Mouse (Mus musculus) forebrain, embryonic 14.5 days (tissue): ENCODE measurements around the gene Tpm3. TPM values are rescaled to one million over a fixed set of nuclear protein-coding genes. Genes with fewer than 3 reads are reported as not detected.
A peak's percentile ranks its signal among the peaks of the same experiment; 100 is the strongest.

ENCODE experiments used
- ATAC-seq: fragments of 200-750 bp; cut with Nextera tagmentation; 2 replicates; pipeline ENCODE4 v1.8.0; 2017; ENCODE audit warnings: mild to moderate bottlenecking, moderate library complexity
- DNase-seq: peaks from one replicate; pipeline ENCODE4 v3.0.0-alpha.2; 2015; ENCODE audit warnings: low spot score
- H3K27ac ChIP-seq: fragments of 300-500 bp; sonication (generic); 2 replicates; pipeline ENCODE4 v1.5.1; 2014; ENCODE audit warnings: low read depth, mild to moderate bottlenecking, control low read depth, low read length, moderate library complexity
- H3K27me3 ChIP-seq: fragments of 300-500 bp; sonication (generic); replicated peaks from 2 replicates; pipeline ENCODE4 v1.6.1; 2014; ENCODE audit warnings: low read length, control low read depth, mixed read lengths; ENCODE audit not compliant: control insufficient read depth, insufficient read depth
- H3K36me3 ChIP-seq: fragments of 300-500 bp; sonication (generic); 2 replicates; pipeline ENCODE4 v1.6.1; 2014; ENCODE audit warnings: low read length, control low read depth; ENCODE audit not compliant: control insufficient read depth, insufficient read depth
- H3K4me1 ChIP-seq: fragments of 300-500 bp; sonication (generic); 2 replicates; pipeline ENCODE4 v1.6.1; 2014; ENCODE audit warnings: antibody characterized with exemption, low read length, control low read depth; ENCODE audit not compliant: control insufficient read depth, insufficient read depth
- H3K4me2 ChIP-seq: fragments of 300-500 bp; sonication (generic); 2 replicates; pipeline ENCODE4 v1.6.1; 2014; ENCODE audit warnings: mild to moderate bottlenecking, control low read depth, low read length
- H3K4me3 ChIP-seq: fragments of 300-500 bp; sonication (generic); 2 replicates; pipeline ENCODE4 v1.5.1; 2014; ENCODE audit warnings: low read depth, low read length, control low read depth
- H3K9ac ChIP-seq: fragments of 300-500 bp; sonication (generic); 2 replicates; pipeline ENCODE4 v1.6.1; 2014; ENCODE audit warnings: mild to moderate bottlenecking, low read length, control low read depth, moderate library complexity
- H3K9me3 ChIP-seq: fragments of 300-500 bp; sonication (generic); replicated peaks from 2 replicates; pipeline ENCODE4 v1.6.1; 2016; ENCODE audit warnings: low read length, control low read depth, mixed read lengths; ENCODE audit not compliant: control insufficient read depth
- WGBS: fragments of 180-500 bp; shearing (Covaris S2); extraction: QIAGEN DNeasy Blood & Tissue Kit; methylation state at CpG from one replicate; pipeline ENCODE4 v1.1.7; 2014; 5-methylcytosine and 5-hydroxymethylcytosine counted together
- microRNA counts: library from miRNA; unstranded; fragments of <30 nt; microRNA quantifications from one replicate; lab custom pipeline; 2016
- microRNA-seq: library from miRNA; unstranded; fragments of <30 nt; microRNA quantifications from one replicate; pipeline ENCODE4, GENCODE M21; 2016
- polyA plus RNA-seq: library from polyadenylated mRNA; unstranded; fragments of >200 nt; fragmentation: Nextera tagmentation; extraction: Ambion mirVana; gene quantifications from 2 replicates; pipeline ENCODE4 v1.2.1, GENCODE M21; 2014

Tpm3 gene
- polyA plus RNA-seq, 1 experiment from 2014 or later = 385 TPM

- H3K9me3 ChIP-seq = no peaks in the 10 kb centered on the region
- 91% methylated on average over 5 of the region's 5 CpGs for WGBS
- DNase-seq (no peak), ATAC-seq (no peak)
- H3K4me1 ChIP-seq = no peaks in the 10 kb centered on the region
- no peak overlapping the region for H3K9ac ChIP-seq
- H3K4me2 ChIP-seq = no peak overlapping the region
- no peaks in the 10 kb centered on the region for H3K27me3 ChIP-seq
- H3K4me3 ChIP-seq = no peak overlapping the region
- no peaks in the 10 kb centered on the region for H3K36me3 ChIP-seq
- no peak overlapping the region for H3K27ac ChIP-seq
Observed at GRCm38 (mm10) chr3:90134993-90135392, 62.5 kb downstream of the Tpm3 start.

- Histone ChIP-seq H3K4me2 (no peak overlapping the region), H3K4me1 (no peaks in the 10 kb centered on the region), H3K27me3 (no peaks in the 10 kb centered on the region), H3K36me3 (no peaks in the 10 kb centered on the region), H3K9ac (no peak overlapping the region), H3K4me3 (no peak overlapping the region), H3K27ac (no peak overlapping the region), H3K9me3 (no peaks in the 10 kb centered on the region)
- peak; percentile 13 for DNase-seq
- ATAC-seq = no peak
- WGBS = 35% methylated on average over 13 of the region's 13 CpGs
Observed at GRCm38 (mm10) chr3:90136660-90137059, 64.2 kb downstream of the Tpm3 start.

- Histone ChIP-seq H3K36me3 (no peaks in the 10 kb centered on the region), H3K27me3 (no peaks in the 10 kb centered on the region), H3K27ac (no peak overlapping the region), H3K9ac (no peak overlapping the region), H3K4me3 (no peak overlapping the region), H3K4me2 (no peak overlapping the region), H3K9me3 (no peaks in the 10 kb centered on the region), H3K4me1 (no peaks in the 10 kb centered on the region)
- 88% methylated on average over 1 of the region's 1 CpGs for WGBS
- ATAC-seq (no peak), DNase-seq (no peak)
Observed at GRCm38 (mm10) chr3:90137606-90138005, 65.2 kb downstream of the Tpm3 start.

- H3K36me3 ChIP-seq = no peaks in the 10 kb centered on the region
- 93% methylated on average over 3 of the region's 3 CpGs for WGBS
- no peak overlapping the region for H3K9ac ChIP-seq
- DNase-seq (no peak), ATAC-seq (no peak)
- no peaks in the 10 kb centered on the region for H3K27me3 ChIP-seq
- no peak overlapping the region for H3K27ac ChIP-seq
- H3K4me1 ChIP-seq = no peaks in the 10 kb centered on the region
- no peak overlapping the region for H3K4me3 ChIP-seq
- H3K9me3 ChIP-seq = no peaks in the 10 kb centered on the region
- no peak overlapping the region for H3K4me2 ChIP-seq
Observed at GRCm38 (mm10) chr3:90139962-90140361, 67.5 kb downstream of the Tpm3 start.

- no peaks in the 10 kb centered on the region for H3K27me3 ChIP-seq
- WGBS = 82% methylated on average over 3 of the region's 3 CpGs
Observed at GRCm38 (mm10) chr3:90145461-90145860, 73.0 kb downstream of the Tpm3 start.

GRCm38 (mm10) chr3:90146651-90147050 lies 74.2 kb downstream of the Tpm3 start:
- DNase-seq = no peak
- Histone ChIP-seq H3K9me3 (no peaks in the 10 kb centered on the region), H3K4me1 (no peaks in the 10 kb centered on the region), H3K9ac (no peak overlapping the region), H3K36me3 (no peaks in the 10 kb centered on the region), H3K4me3 (no peak overlapping the region), H3K27me3 (no peaks in the 10 kb centered on the region), H3K27ac (no peak overlapping the region), H3K4me2 (no peak overlapping the region)
- ATAC-seq = no peak
- 76% methylated on average over 1 of the region's 1 CpGs for WGBS

More at GRCm38 (mm10) chr3:90145461-90145860, 73.0 kb downstream of the Tpm3 start:
- Histone ChIP-seq H3K36me3 (no peaks in the 10 kb centered on the region), H3K4me3 (no peak overlapping the region), H3K9ac (no peak overlapping the region), H3K27ac (no peak overlapping the region), H3K4me2 (no peak overlapping the region), H3K4me1 (no peaks in the 10 kb centered on the region), H3K9me3 (no peaks in the 10 kb centered on the region)
- ATAC-seq (no peak), DNase-seq (no peak)

MicroRNA genes within 50 kb of the gene (microRNA counts, 519-probe panel; counts per million panel counts)
- 4,547 counts per million, percentile 60 among the panel's probes with 10 or more counts for microRNA mmu-miR-190b (lab: Ali Mortazavi, UCI)

Small RNAs within 50 kb of the gene (microRNA-seq; reads per million reads assigned to microRNA genes)
- 18.8 reads per million, percentile 38 among the genes with 10 or more reads in this experiment for gene Mir190b

Other genes with a start within 250 kb of the Tpm3 start
- 0.93 and 0.95 TPM in 2 replicates for gene She, start 241.3 kb upstream of the Tpm3 start, polyA plus RNA-seq
- 0.37 and 0.47 TPM in 2 replicates for gene Il6ra, start 159.5 kb upstream of the Tpm3 start, polyA plus RNA-seq
- gene Atp8b2, start 109.1 kb upstream of the Tpm3 start, polyA plus RNA-seq = 6.4 and 9.1 TPM in 2 replicates
- 145 and 155 TPM in 2 replicates for gene Hax1, start 73.9 kb upstream of the Tpm3 start, polyA plus RNA-seq
- gene 4933434E20Rik, start 21.0 kb upstream of the Tpm3 start, polyA plus RNA-seq = 246 and 248 TPM in 2 replicates
- gene Ubap2l, start 20.0 kb upstream of the Tpm3 start, polyA plus RNA-seq = 132 and 139 TPM in 2 replicates
- 0.28 and 0.30 TPM in 2 replicates for gene Nup210l, start 31.5 kb downstream of the Tpm3 start, polyA plus RNA-seq
- gene Rps27, start 141.0 kb downstream of the Tpm3 start, polyA plus RNA-seq = 1,051 and 1,622 TPM in 2 replicates
- 11.3 and 11.9 TPM in 2 replicates for gene Rab13, start 141.0 kb downstream of the Tpm3 start, polyA plus RNA-seq
- gene Jtb, start 158.9 kb downstream of the Tpm3 start, polyA plus RNA-seq = 118 and 124 TPM in 2 replicates
- 4.1 and 4.2 TPM in 2 replicates for gene Creb3l4, start 170.9 kb downstream of the Tpm3 start, polyA plus RNA-seq
- gene Slc39a1, start 175.5 kb downstream of the Tpm3 start, polyA plus RNA-seq = 40.0 and 47.0 TPM in 2 replicates
- gene Crtc2, start 181.5 kb downstream of the Tpm3 start, polyA plus RNA-seq = 10.7 and 14.1 TPM in 2 replicates
- 3.4 and 3.7 TPM in 2 replicates for gene Dennd4b, start 192.5 kb downstream of the Tpm3 start, polyA plus RNA-seq
- gene Gatad2b, start 220.5 kb downstream of the Tpm3 start, polyA plus RNA-seq = 14.4 and 15.7 TPM in 2 replicates